Mouse (Mus musculus): ENCODE data around the gene D7Ertd443e. TPM values are rescaled to one million over a fixed set of nuclear protein-coding genes. Genes with fewer than 3 reads are reported as not detected.

D7Ertd443e gene
- total RNA-seq, 1 experiment from 2014 or later = 6.5 TPM

DNA sequence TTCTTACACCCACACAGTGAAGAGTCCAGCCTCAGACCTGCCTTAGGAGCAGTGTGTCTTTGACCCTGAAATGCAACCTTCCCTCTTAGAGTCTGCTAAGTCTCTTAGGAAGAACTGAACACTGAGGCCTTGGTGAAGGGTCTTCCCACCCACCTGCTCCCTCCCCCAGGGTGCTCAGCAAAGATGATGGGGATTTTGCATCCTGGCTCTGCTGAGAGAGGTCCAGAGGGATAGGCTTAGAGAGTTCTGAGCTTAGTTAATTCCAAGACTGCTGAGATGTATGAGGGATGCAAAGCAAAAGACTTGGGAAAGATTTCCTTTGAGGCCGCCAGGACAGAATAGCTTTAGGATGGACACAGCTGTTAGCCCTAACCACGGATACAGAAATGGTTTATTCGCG lies 158.4 kb downstream of the D7Ertd443e start:
- no peak for DNase-seq

- DNase-seq = no peak
Measured at GRCm38 (mm10) chr7:134226231-134226630, 159.2 kb downstream of the D7Ertd443e start.

DNA sequence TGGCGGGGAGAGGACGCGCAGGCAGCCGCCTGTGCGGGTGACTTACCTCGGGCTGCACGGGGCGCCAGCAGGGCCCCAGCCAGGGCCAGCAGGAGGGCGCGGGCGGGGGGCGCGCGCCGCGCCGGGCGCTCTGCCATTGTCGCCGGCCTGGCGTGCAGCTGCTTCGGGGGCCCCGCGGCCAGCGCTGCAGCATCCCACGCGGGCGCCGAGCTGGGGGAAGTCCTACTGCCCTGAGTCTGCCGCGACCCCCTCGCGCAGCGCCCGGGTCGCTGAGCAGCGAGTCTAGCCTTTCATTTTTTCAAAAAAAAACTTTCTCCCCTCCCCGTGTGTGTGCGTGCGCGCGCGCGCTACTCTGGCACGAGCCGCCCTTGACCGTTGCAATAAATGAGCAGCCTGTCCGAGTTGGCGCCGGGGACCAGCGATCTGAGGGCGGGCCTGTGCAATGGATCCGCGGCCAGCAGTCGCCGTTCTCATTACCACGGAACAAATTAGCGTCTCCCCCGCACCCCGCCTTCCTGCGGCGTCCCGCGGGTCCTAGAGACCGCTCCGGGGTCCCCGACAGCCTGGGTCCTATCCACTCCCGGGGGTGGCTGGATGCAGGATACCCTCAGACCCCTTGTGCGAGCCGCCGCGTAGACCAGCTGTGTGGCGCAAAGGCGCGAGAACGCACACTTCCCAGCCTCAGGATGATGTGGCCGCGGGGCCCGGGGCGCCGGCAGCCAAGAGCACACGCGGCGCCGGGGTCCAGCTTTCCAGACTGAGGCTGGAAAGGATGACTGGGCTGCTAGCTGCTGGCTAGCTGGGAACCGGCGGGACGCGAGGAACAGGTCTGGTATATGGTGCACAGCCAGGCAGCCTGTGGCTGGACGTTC lies 160.5 kb downstream of the D7Ertd443e start:
- DNase-seq = peak; percentile 77

DNA sequence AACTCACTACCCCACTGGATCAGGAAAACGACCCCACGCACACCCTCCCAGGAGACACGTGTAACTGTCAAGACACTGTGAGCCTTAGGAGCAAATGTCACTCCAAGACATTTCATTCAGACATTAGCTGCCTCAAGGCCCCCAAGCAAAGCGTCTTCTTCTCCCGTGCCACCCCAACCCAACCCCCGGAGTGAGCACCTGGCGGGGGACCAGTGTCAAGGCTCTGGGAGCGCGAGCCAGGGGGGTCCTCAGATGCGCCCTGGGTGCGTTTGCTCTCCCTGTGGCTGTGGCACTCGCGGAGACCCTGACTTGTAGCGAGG lies 161.1 kb downstream of the D7Ertd443e start:
- DNase-seq = no peak

DNA sequence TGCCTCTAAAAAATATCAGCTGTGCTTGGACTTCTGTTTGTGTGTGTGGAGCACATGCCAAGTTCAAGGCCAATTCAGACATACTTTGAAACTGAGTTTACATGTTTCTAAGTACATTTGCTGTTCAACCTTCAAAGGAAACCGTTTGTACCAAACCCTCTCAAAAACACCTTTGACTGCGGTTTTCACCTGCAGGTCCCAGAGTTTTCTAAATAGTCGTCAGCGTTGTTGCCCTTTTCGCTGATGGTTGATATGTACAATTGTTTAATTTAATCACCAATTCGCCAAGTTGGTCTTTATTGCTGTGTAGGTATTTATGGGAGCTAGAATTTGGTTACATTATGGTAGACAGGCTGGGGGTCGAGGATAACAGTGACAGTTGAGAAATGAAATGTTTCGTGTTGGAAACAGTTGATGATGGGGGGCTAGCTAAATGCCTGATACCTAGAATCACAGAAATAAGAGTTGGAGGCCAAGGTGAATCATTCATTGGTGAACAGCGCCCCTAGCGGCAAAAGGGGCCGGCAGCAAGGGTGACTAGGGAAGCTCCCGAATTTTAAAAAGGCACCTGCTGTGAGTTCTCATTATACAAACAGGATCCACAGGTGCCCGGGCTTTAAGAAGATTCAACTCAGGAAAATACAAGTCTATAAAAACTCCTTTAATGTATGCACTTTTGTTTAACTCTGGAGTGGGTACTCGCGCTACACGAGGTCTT lies 161.9 kb downstream of the D7Ertd443e start:
- peak; percentile 86 for DNase-seq

Other genes starting within 250 kb of the D7Ertd443e start
- 10.2 and 10.5 TPM in 2 replicates for gene Adam12, start 153.5 kb downstream of the D7Ertd443e start, total RNA-seq (2021)

Data from adrenal gland, postnatal 25 days (tissue).